In the genomic region with DNA sequence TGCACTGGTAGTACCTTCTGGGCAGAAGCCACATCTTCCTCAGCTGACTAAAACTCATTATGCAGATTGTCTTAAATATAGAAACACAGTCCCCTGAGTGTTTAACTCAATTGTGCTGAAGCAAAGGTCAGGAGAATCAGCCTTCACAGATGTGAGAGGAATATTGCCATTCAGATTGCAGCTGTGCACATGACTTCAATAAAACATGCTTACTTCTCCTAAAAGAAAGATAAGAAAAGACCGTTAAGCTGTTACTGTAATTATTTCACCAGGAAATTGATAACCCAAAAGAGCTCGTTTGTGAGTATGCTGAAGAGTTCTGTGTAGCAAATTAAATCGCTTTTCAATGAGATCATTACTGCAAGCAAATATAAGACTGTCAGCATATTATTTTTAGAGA, we compare ENCODE assay signal across 17 mouse cellular contexts.
"Had no signal": no experiment of that assay in that cellular context is flagged by ENCODE, and none has a peak within 500 bp of the region (broad histone marks: within the 10 kb centered on the region; RNA-seq: fewer than 3 reads in every experiment).

No protein-coding gene starts in this region.

- H3K4me1 ChIP-seq: limb, embryonic 15.5 days; liver, embryonic 12.5 days; megakaryocyte, embryonic 14.5 days; neural tube, embryonic 12.5 days had no signal

- H3K9ac ChIP-seq: limb, embryonic 15.5 days; liver, embryonic 12.5 days; lung, embryonic 14.5 days; neural tube, embryonic 12.5 days had no signal

- H3K4me2 ChIP-seq: limb, embryonic 15.5 days; liver, embryonic 12.5 days; lung, embryonic 14.5 days; neural tube, embryonic 12.5 days had no signal

- DNase-seq: kidney, adult 9 months; kidney, postnatal 36 days; layer of hippocampus, adult 9-11 months; layer of hippocampus, postnatal 36 days; lung, embryonic 14.5 days; lung, postnatal 10 days; retina, postnatal 1 day; right cerebral cortex, postnatal 4 days; spleen, adult 18-20 months; thymus, adult 18-20 months; thymus, postnatal 14 days had no signal

- H3K27me3 ChIP-seq: limb, embryonic 15.5 days; liver, embryonic 12.5 days; megakaryocyte, embryonic 14.5 days; neural tube, embryonic 12.5 days had no signal

- ATAC-seq: liver, embryonic 12.5 days had no signal

- H3K27ac ChIP-seq: kidney, postnatal 0 days; limb, embryonic 15.5 days; liver, embryonic 12.5 days; macrophage; neural tube, embryonic 12.5 days had no signal

- H3K4me3 ChIP-seq: limb, embryonic 15.5 days; liver, embryonic 12.5 days; megakaryocyte, embryonic 14.5 days; neural tube, embryonic 12.5 days had no signal

- H3K9me3 ChIP-seq: limb, embryonic 15.5 days; liver, embryonic 12.5 days; megakaryocyte, embryonic 14.5 days; neural tube, embryonic 12.5 days had no signal

- H3K36me3 ChIP-seq: limb, embryonic 15.5 days; liver, embryonic 12.5 days; neural tube, embryonic 12.5 days had no signal
